Mouse (Mus musculus) CH12.LX (cell line): ENCODE measurements around the gene Dcps. TPM values are rescaled to one million over a fixed set of nuclear protein-coding genes. Genes with fewer than 3 reads are reported as not detected.

ENCODE experiments used
- DNase-seq: peaks from one replicate; pipeline ENCODE4 v3.0.0-alpha.2; 2013; ENCODE audit errors: extremely low read depth
- H3K27ac ChIP-seq: 2 replicates; pipeline ENCODE4 v1.5.1; 2012; ENCODE audit warnings: low read depth, mild to moderate bottlenecking, control low read depth, moderate library complexity; ENCODE audit not compliant: insufficient read depth
- H3K27me3 ChIP-seq: replicated peaks from 2 replicates; pipeline ENCODE3; 2012; ENCODE audit warnings: inconsistent platforms
- H3K36me3 ChIP-seq, 2 experiments: replicated peaks in 1 of 2; 2 replicates each; pipeline versions ENCODE3 to v1.6.1; 2012; ENCODE audit warnings: inconsistent platforms in 1 of 2, low read length in 1 of 2, mild to moderate bottlenecking in 1 of 2, mixed read lengths in 1 of 2, moderate library complexity in 1 of 2; ENCODE audit not compliant: control insufficient read depth in 1 of 2, insufficient read depth in 1 of 2
- H3K4me1 ChIP-seq, 2 experiments: 2 replicates each; pipeline ENCODE4 v1.6.1; 2012; ENCODE audit warnings: inconsistent platforms in 1 of 2, moderate library complexity in 1 of 2; ENCODE audit not compliant: insufficient read depth in 2 of 2, control insufficient read depth in 1 of 2
- H3K4me2 ChIP-seq: 2 replicates; pipeline ENCODE4 v1.6.1; 2012; ENCODE audit warnings: low read depth, mild to moderate bottlenecking, control low read depth; ENCODE audit not compliant: poor library complexity, insufficient read depth, severe bottlenecking
- H3K4me3 ChIP-seq, 3 experiments: fragments of 150-350 bp in 1 of 3; sonication (generic) in 1 of 3; replicated peaks in 1 of 3; 2 replicates each; pipeline versions ENCODE3 to v1.5.1; 2011 to 2012; ENCODE audit warnings: low read depth in 2 of 3, low read length in 2 of 3, mild to moderate bottlenecking in 2 of 3, moderate library complexity in 2 of 3, control low read depth in 1 of 3, improper control_type of control experiment in 1 of 3, inconsistent platforms in 1 of 3, mixed read lengths in 1 of 3; ENCODE audit not compliant: poor library complexity in 1 of 3
- H3K79me2 ChIP-seq: replicated peaks from 2 replicates; pipeline ENCODE4 v1.6.1; 2012; ENCODE audit warnings: mild to moderate bottlenecking, moderate library complexity; ENCODE audit not compliant: control insufficient read depth, poor library complexity, insufficient read depth, severe bottlenecking; ENCODE audit errors: extremely low read depth
- H3K9ac ChIP-seq: 2 replicates; pipeline ENCODE4 v1.6.1; 2012; ENCODE audit warnings: low read depth, mild to moderate bottlenecking, control low read depth, moderate library complexity; ENCODE audit not compliant: insufficient read depth
- H3K9me3 ChIP-seq: replicated peaks from 2 replicates; pipeline ENCODE3; 2012; ENCODE audit warnings: low read length, inconsistent platforms, mixed read lengths
- BHLHE40 ChIP-seq: IDR thresholded peaks from 2 replicates; pipeline ENCODE4 v1.6.1; 2011; ENCODE audit warnings: mild to moderate bottlenecking, low read depth, low read length, improper control_type of control experiment
- CHD1 ChIP-seq: IDR thresholded peaks from 2 replicates; pipeline ENCODE4 v1.6.1; 2012; ENCODE audit warnings: low read depth, low read length, improper control_type of control experiment, inconsistent platforms
- CHD2 ChIP-seq: IDR thresholded peaks from 2 replicates; pipeline ENCODE4 v1.6.1; 2011; ENCODE audit warnings: low read length, improper control_type of control experiment
- CTCF ChIP-seq, 2 experiments: IDR thresholded peaks in 1 of 2; conservative IDR thresholded peaks in 1 of 2; 2 replicates each; pipeline ENCODE4 v1.5.1; 2011 to 2012; ENCODE audit warnings: low read depth in 2 of 2, low read length in 2 of 2, improper control_type of control experiment in 1 of 2, inconsistent platforms in 1 of 2, mild to moderate bottlenecking in 1 of 2, moderate library complexity in 1 of 2
- E2F4 ChIP-seq: IDR thresholded peaks from 2 replicates; pipeline ENCODE4 v1.6.1; 2011; ENCODE audit warnings: low read depth, low read length, improper control_type of control experiment; ENCODE audit not compliant: insufficient replicate concordance
- ELF1 ChIP-seq: IDR thresholded peaks from 2 replicates; pipeline ENCODE4 v1.6.1; 2014; ENCODE audit warnings: low read depth, mild to moderate bottlenecking, inconsistent platforms, low read length, improper control_type of control experiment
- EP300 ChIP-seq: IDR thresholded peaks from 2 replicates; pipeline ENCODE4 v1.6.1; 2011; ENCODE audit warnings: low read length, improper control_type of control experiment
- ETS1 ChIP-seq: conservative IDR thresholded peaks from 2 replicates; pipeline ENCODE4 v1.6.1; 2012; ENCODE audit warnings: low read depth, mild to moderate bottlenecking, inconsistent platforms, low read length, improper control_type of control experiment, moderate library complexity
- GABPA ChIP-seq: IDR thresholded peaks from 2 replicates; pipeline ENCODE4 v1.6.1; 2012; ENCODE audit warnings: low read depth, low read length, improper control_type of control experiment, inconsistent platforms; ENCODE audit not compliant: insufficient replicate concordance
- HCFC1 ChIP-seq: IDR thresholded peaks from 2 replicates; pipeline ENCODE4 v1.6.1; 2012; ENCODE audit warnings: low read depth, mild to moderate bottlenecking, inconsistent platforms, low read length, improper control_type of control experiment
- IRF4 ChIP-seq: IDR thresholded peaks from 2 replicates; pipeline ENCODE4 v1.6.1; 2014; ENCODE audit warnings: low read depth, mild to moderate bottlenecking, inconsistent platforms, low read length, improper control_type of control experiment
- JUN ChIP-seq: IDR thresholded peaks from 2 replicates; pipeline ENCODE4 v1.6.1; 2011; ENCODE audit warnings: low read depth, mild to moderate bottlenecking, low read length, improper control_type of control experiment, moderate library complexity; ENCODE audit not compliant: insufficient read depth
- JUND ChIP-seq: conservative IDR thresholded peaks from 2 replicates; pipeline ENCODE4 v1.6.1; 2011; ENCODE audit warnings: low read depth, low read length, improper control_type of control experiment
- KAT2A ChIP-seq: IDR thresholded peaks from 2 replicates; pipeline ENCODE4 v1.6.1; 2012; ENCODE audit warnings: low read length, improper control_type of control experiment, inconsistent platforms; ENCODE audit not compliant: insufficient replicate concordance
- MAFK ChIP-seq: IDR thresholded peaks from 2 replicates; pipeline ENCODE4 v1.6.1; 2011; ENCODE audit warnings: low read length, improper control_type of control experiment; ENCODE audit not compliant: insufficient replicate concordance
- MAX ChIP-seq: IDR thresholded peaks from 2 replicates; pipeline ENCODE4 v1.6.1; 2011; ENCODE audit warnings: low read length, improper control_type of control experiment
- MAZ ChIP-seq: IDR thresholded peaks from 2 replicates; pipeline ENCODE4 v1.6.1; 2012; ENCODE audit warnings: low read depth, mild to moderate bottlenecking, inconsistent platforms, low read length, improper control_type of control experiment, moderate library complexity
- MEF2A ChIP-seq: IDR thresholded peaks from 2 replicates; pipeline ENCODE4 v1.6.1; 2014; ENCODE audit warnings: low read depth, mild to moderate bottlenecking, inconsistent platforms, low read length, improper control_type of control experiment, borderline replicate concordance
- MXI1 ChIP-seq: IDR thresholded peaks from 2 replicates; pipeline ENCODE4 v1.6.1; 2011; ENCODE audit warnings: mild to moderate bottlenecking, low read depth, low read length, improper control_type of control experiment
- MYC ChIP-seq: IDR thresholded peaks from 2 replicates; pipeline ENCODE4 v1.6.1; 2011; ENCODE audit warnings: low read depth, mild to moderate bottlenecking, improper control_type of control experiment, low read length
- NELFE ChIP-seq: IDR thresholded peaks from 2 replicates; pipeline ENCODE4 v1.6.1; 2011; ENCODE audit warnings: low read depth, low read length, improper control_type of control experiment
- NRF1 ChIP-seq: IDR thresholded peaks from 2 replicates; pipeline ENCODE4 v1.6.1; 2014; ENCODE audit warnings: low read depth, mild to moderate bottlenecking, inconsistent platforms, low read length, improper control_type of control experiment, moderate library complexity
- PAX5 ChIP-seq: IDR thresholded peaks from 2 replicates; pipeline ENCODE4 v1.6.1; 2012; ENCODE audit warnings: low read length, inconsistent platforms, mixed read lengths
- POLR2A ChIP-seq: IDR thresholded peaks from 2 replicates; pipeline ENCODE4 v1.6.1; 2011; ENCODE audit warnings: low read depth, mild to moderate bottlenecking, improper control_type of control experiment, low read length
- POLR2AphosphoS2 ChIP-seq: IDR thresholded peaks from 2 replicates; pipeline ENCODE4 v1.6.1; 2011; ENCODE audit warnings: low read depth, low read length, improper control_type of control experiment
- RAD21 ChIP-seq: IDR thresholded peaks from 2 replicates; pipeline ENCODE4 v1.6.1; 2011; ENCODE audit warnings: low read depth, mild to moderate bottlenecking, low read length, improper control_type of control experiment, moderate library complexity
- RCOR1 ChIP-seq: conservative IDR thresholded peaks from 2 replicates; pipeline ENCODE4 v1.6.1; 2012; ENCODE audit warnings: low read depth, mild to moderate bottlenecking, inconsistent platforms, low read length, improper control_type of control experiment
- SMC3 ChIP-seq: IDR thresholded peaks from 2 replicates; pipeline ENCODE4 v1.6.1; 2011; ENCODE audit warnings: low read depth, low read length, improper control_type of control experiment
- TBP ChIP-seq: conservative IDR thresholded peaks from 2 replicates; pipeline ENCODE4 v1.6.1; 2011; ENCODE audit warnings: low read depth, low read length, improper control_type of control experiment
- TCF12 ChIP-seq: IDR thresholded peaks from 2 replicates; pipeline ENCODE4 v1.6.1; 2014; ENCODE audit warnings: low read depth, mild to moderate bottlenecking, inconsistent platforms, low read length, improper control_type of control experiment
- UBTF ChIP-seq: IDR thresholded peaks from 2 replicates; pipeline ENCODE4 v1.6.1; 2012; ENCODE audit warnings: low read depth, mild to moderate bottlenecking, inconsistent platforms, low read length, improper control_type of control experiment, moderate library complexity
- USF1 ChIP-seq: IDR thresholded peaks from 2 replicates; pipeline ENCODE4 v1.6.1; 2014; ENCODE audit warnings: low read depth, mild to moderate bottlenecking, inconsistent platforms, low read length, improper control_type of control experiment
- USF2 ChIP-seq: conservative IDR thresholded peaks from 2 replicates; pipeline ENCODE4 v1.6.1; 2011; ENCODE audit warnings: low read depth, low read length, improper control_type of control experiment
- ZC3H11A ChIP-seq: IDR thresholded peaks from 2 replicates; pipeline ENCODE4 v1.6.1; 2012; ENCODE audit warnings: low read depth, mild to moderate bottlenecking, inconsistent platforms, low read length, improper control_type of control experiment
- ZKSCAN1 ChIP-seq: IDR thresholded peaks from 2 replicates; pipeline ENCODE4 v1.6.1; 2012; ENCODE audit warnings: low read depth, inconsistent platforms, low read length, improper control_type of control experiment, borderline replicate concordance
- ZMIZ1 ChIP-seq: IDR thresholded peaks from 2 replicates; pipeline ENCODE4 v1.6.1; 2012; ENCODE audit warnings: low read depth, mild to moderate bottlenecking, inconsistent platforms, low read length, improper control_type of control experiment
- ZNF384 ChIP-seq: IDR thresholded peaks from 2 replicates; pipeline ENCODE4 v1.6.1; 2012; ENCODE audit warnings: low read depth, low read length, improper control_type of control experiment, inconsistent platforms
- dilution Hi-C: fragments of 300-500 bp; cut with MboI; formaldehyde crosslinking; loops from 2 replicates; pipeline ENCODE4 v1.14.3; 2020; ENCODE audit warnings: low sequenced_read_pairs; ENCODE audit not compliant: extremely low pct_unique_long_range_greater_than_20kb, extremely low pct_ligation_motif_present
- in situ Hi-C: fragments of 300-500 bp; cut with MboI; formaldehyde crosslinking; loops from 3 replicates; pipeline ENCODE4 v1.14.3; 2019; ENCODE audit warnings: low sequenced_read_pairs, low pct_ligation_motif_present, low pct_unique_long_range_greater_than_20kb, mixed read lengths
- polyA plus RNA-seq: library from polyadenylated mRNA; unstranded; fragments of >175 nt; gene quantifications from 2 replicates; pipeline ENCODE4 v1.2.1, GENCODE M21; 2012; ENCODE audit warnings: low read depth; ENCODE audit not compliant: insufficient read length
- total RNA-seq, 2 experiments: library from RNA; depleted of rRNA; stranded (reverse); fragments of 300-350 nt in 1 of 2; fragments of >200 nt in 1 of 2; gene quantifications; 2 replicates each; pipeline ENCODE4 v1.2.3; 2012 to 2014

Dcps gene
- total RNA-seq (2012; rRNA removed) (64.3 and 70.1 TPM in 2 replicates), total RNA-seq (2014; rRNA removed) (113 TPM in 2 replicates), polyA plus RNA-seq (94.3 and 102 TPM in 2 replicates)

- H3K9ac ChIP-seq: peak within 1 kb of the TSS; percentile 72
- H3K4me1 ChIP-seq: peaks cover 5 to 26% of the 10 kb centered on the region in 2 experiments; a peak in 3 of 4 replicates
- peak within 1 kb of the TSS; percentile 38 for H3K27ac ChIP-seq
- no peaks in the 10 kb centered on the region for H3K27me3 ChIP-seq
- H3K79me2 ChIP-seq: peaks cover 8% of the 10 kb centered on the region
- dilution Hi-C loops (no loop called here), in situ Hi-C loops (no loop called here)
- peak; percentile 95 for DNase-seq
- peak within 1 kb of the TSS; percentile 82 for H3K4me2 ChIP-seq
- H3K36me3 ChIP-seq: peaks cover 6 to 16% of the 10 kb centered on the region in 2 experiments
- no peaks in the 10 kb centered on the region for H3K9me3 ChIP-seq
- peak within 1 kb of the TSS; percentile 66 to 84 (median 78) for H3K4me3 ChIP-seq
- TF ChIP-seq KAT2A: peak; percentile 99
- peak; percentile 32; the same call in 1 of the 2 replicates for TF ChIP-seq TBP
- no peak for TF ChIP-seq EP300
- 0 out of 2 replicates have a peak, but pooled peaks have one; percentile 7 for TF ChIP-seq ETS1
- peak; percentile 85; the same call in 1 of the 2 replicates for TF ChIP-seq GABPA
- no peak for TF ChIP-seq SMC3
- TF ChIP-seq NRF1: peak; percentile 83
- TF ChIP-seq MAX: peak; percentile 80
- peak; percentile 85 for TF ChIP-seq MXI1
- peak; percentile 83 for TF ChIP-seq MYC
- peak; percentile 72; the same call in 1 of the 2 replicates for TF ChIP-seq POLR2A
- peak; percentile 36 for TF ChIP-seq USF2
- TF ChIP-seq ZNF384: no peak
- TF ChIP-seq RAD21: no peak
- TF ChIP-seq ZC3H11A: no peak
- peak; percentile 87 for TF ChIP-seq ELF1
- TF ChIP-seq RCOR1: peak; percentile 70; the same call in 1 of the 2 replicates
- no peak for TF ChIP-seq MAZ
- TF ChIP-seq MEF2A: peak; percentile 29; the same call in 1 of the 2 replicates
- peak; percentile 36; the same call in 1 of the 2 replicates for TF ChIP-seq IRF4
- no peak for TF ChIP-seq PAX5
- TF ChIP-seq ZKSCAN1: no peak
- peak; percentile 33 for TF ChIP-seq USF1
- peak; percentile 93 for TF ChIP-seq CHD1
- no peak for TF ChIP-seq JUN
- TF ChIP-seq NELFE: peak; percentile 48; the same call in 1 of the 2 replicates
- TF ChIP-seq E2F4: peak; percentile 46; the same call in 1 of the 2 replicates
- TF ChIP-seq POLR2AphosphoS2: no peak
- no peak for TF ChIP-seq MAFK
- peak; percentile 77 for TF ChIP-seq BHLHE40
- peak; percentile 99 for TF ChIP-seq HCFC1
- TF ChIP-seq CTCF (conservative IDR thresholded peaks at IDR 0.05 in 1 of 2, IDR thresholded peaks at IDR 0.05 in 1 of 2; ENCODE audit: low read depth in 2 of 2, low read length in 2 of 2): no peak
- TF ChIP-seq UBTF: no peak
- TF ChIP-seq JUND: no peak
- TF ChIP-seq ZMIZ1: peak; percentile 78
- peak; percentile 77 for TF ChIP-seq TCF12
- TF ChIP-seq CHD2: no peak
Measured at GRCm38 (mm10) chr9:35175251-35176123, at the start of gene Dcps. Gene Dcps, minus strand, starts transcription at chr9:35176061.
